In genomic region chr16:43575066-43575465, GRCm38 (mm10) we compare ENCODE assay signal across 8 mouse cellular contexts.
DNase-seq lines count a peak whose midpoint lies in the region; ATAC-seq lines count a peak whose summit lies in the region.

No protein-coding gene starts in this region.

- no peak overlapping the region for H3K27ac ChIP-seq in forebrain, embryonic 14.5 days (ENCODE audit: low read depth, low read length)
- H3K27ac ChIP-seq in midbrain, embryonic 13.5 days = peak overlapping the region; percentile 79

- no peaks in the 10 kb centered on the region for H3K27me3 ChIP-seq in forebrain, embryonic 14.5 days (replicated peaks; ENCODE audit: control insufficient read depth, insufficient read depth, low read length)
- H3K27me3 ChIP-seq in midbrain, embryonic 13.5 days = no peaks in the 10 kb centered on the region

- WGBS in forebrain, embryonic 14.5 days = 38% methylated on average over 4 of the region's 4 CpGs
- WGBS in midbrain, embryonic 13.5 days = 25% methylated on average over 4 of the region's 4 CpGs

- H3K4me1 ChIP-seq in forebrain, embryonic 14.5 days (ENCODE audit: control insufficient read depth, insufficient read depth, low read length) = peaks cover 32% of the 10 kb centered on the region
- peaks cover 54% of the 10 kb centered on the region for H3K4me1 ChIP-seq in midbrain, embryonic 13.5 days (replicated peaks)

- H3K36me3 ChIP-seq in forebrain, embryonic 14.5 days (ENCODE audit: control insufficient read depth, insufficient read depth, low read length) = peaks cover 44% of the 10 kb centered on the region
- peaks cover 24% of the 10 kb centered on the region for H3K36me3 ChIP-seq in midbrain, embryonic 13.5 days

- H3K4me2 ChIP-seq in forebrain, embryonic 14.5 days (ENCODE audit: low read length) = no peak overlapping the region
- no peak overlapping the region for H3K4me2 ChIP-seq in midbrain, embryonic 13.5 days (replicated peaks)

- peak; percentile 35 for DNase-seq in cerebellum, adult 9-11 months
- no peak for DNase-seq in cerebellum, adult 11 months
- peak; percentile 41 for DNase-seq in left cerebral cortex, postnatal 4 days
- DNase-seq in left cerebral cortex, adult 18-20 months (ENCODE audit: low spot score in 2 of 2) = no peak
- DNase-seq in forebrain, embryonic 14.5 days (ENCODE audit: low spot score) = no peak
- DNase-seq in B cell, adult 2 months = no peak
- no peak for DNase-seq in thymus, postnatal 10 days (ENCODE audit: low spot score in 2 of 2)

- H3K9ac ChIP-seq in forebrain, embryonic 14.5 days (ENCODE audit: low read length) = no peak overlapping the region; the same call in 1 of the 2 replicates
- no peak overlapping the region for H3K9ac ChIP-seq in midbrain, embryonic 13.5 days (replicated peaks)

- H3K4me3 ChIP-seq in forebrain, embryonic 14.5 days (ENCODE audit: low read depth, low read length) = no peak overlapping the region
- no peak overlapping the region for H3K4me3 ChIP-seq in midbrain, embryonic 13.5 days (replicated peaks)

- no peaks in the 10 kb centered on the region for H3K9me3 ChIP-seq in forebrain, embryonic 14.5 days (replicated peaks; ENCODE audit: control insufficient read depth, low read length)
- no peaks in the 10 kb centered on the region for H3K9me3 ChIP-seq in midbrain, embryonic 13.5 days

- peak; percentile 11; the same call in 1 of the 2 replicates for ATAC-seq in forebrain, embryonic 14.5 days
- ATAC-seq in midbrain, embryonic 13.5 days = peak; percentile 55

- intact Hi-C loops in left cerebral cortex, postnatal 4 days (cut with DNase I) = loop anchor here (10.0 kb wide), 2 partner anchors 60 to 740 kb away; no protein-coding TSS in a partner anchor

Comparison
In these comparisons a context has a peak if more than half of its experiments do, and no peak if none do; other contexts are left out.
1. DNase-seq: peak in cerebellum, adult 9-11 months (single experiment) and left cerebral cortex, postnatal 4 days (single experiment); none in cerebellum, adult 11 months (single experiment), left cerebral cortex, adult 18-20 months (0 of 2), forebrain, embryonic 14.5 days (single experiment), B cell, adult 2 months (0 of 2) and thymus, postnatal 10 days (0 of 2).